Mouse (Mus musculus) olfactory bulb, adult 2 months (tissue): ENCODE data around the gene Nudcd3. TPM values are rescaled to one million over a fixed set of nuclear protein-coding genes. Genes with fewer than 3 reads are reported as not detected.

ENCODE experiments used
- H3K27ac ChIP-seq: fragments of 200-500 bp; 2 replicates; pipeline ENCODE4 v1.5.1; 2012; ENCODE audit warnings: low read depth, low read length; ENCODE audit not compliant: insufficient read depth
- H3K4me1 ChIP-seq: fragments of 200-500 bp; 2 replicates; pipeline ENCODE4 v1.6.1; 2012; ENCODE audit warnings: low read length; ENCODE audit not compliant: control insufficient read depth, insufficient read depth
- H3K4me3 ChIP-seq: fragments of 200-500 bp; 2 replicates; pipeline ENCODE4 v1.5.1; 2012; ENCODE audit warnings: mild to moderate bottlenecking, low read depth, low read length, moderate library complexity; ENCODE audit not compliant: insufficient read depth
- CTCF ChIP-seq: fragments of 200-500 bp; IDR thresholded peaks from 2 replicates; pipeline ENCODE4 v1.5.1; 2012; ENCODE audit warnings: low read depth, mild to moderate bottlenecking, low read length, moderate library complexity; ENCODE audit not compliant: insufficient read depth
- POLR2A ChIP-seq: fragments of 200-500 bp; IDR thresholded peaks from 2 replicates; pipeline ENCODE4 v1.6.1; 2012; ENCODE audit warnings: mild to moderate bottlenecking, low read depth, low read length, moderate library complexity; ENCODE audit not compliant: insufficient read depth
- WGBS: fragments of 180-500 bp; shearing (Covaris S2); methylation state at CpG from one replicate; pipeline ENCODE4 v1.1.7; 2018; 5-methylcytosine and 5-hydroxymethylcytosine counted together
- polyA plus RNA-seq: library from polyadenylated mRNA; stranded (reverse); fragments of >200 nt; gene quantifications from 2 replicates; pipeline ENCODE4 v1.2.4, GENCODE M21; 2012; ENCODE audit warnings: low replicate concordance; ENCODE audit not compliant: missing spikeins, insufficient read depth, insufficient read length

Gene Nudcd3
- polyA plus RNA-seq, 1 experiment = not detected

DNA sequence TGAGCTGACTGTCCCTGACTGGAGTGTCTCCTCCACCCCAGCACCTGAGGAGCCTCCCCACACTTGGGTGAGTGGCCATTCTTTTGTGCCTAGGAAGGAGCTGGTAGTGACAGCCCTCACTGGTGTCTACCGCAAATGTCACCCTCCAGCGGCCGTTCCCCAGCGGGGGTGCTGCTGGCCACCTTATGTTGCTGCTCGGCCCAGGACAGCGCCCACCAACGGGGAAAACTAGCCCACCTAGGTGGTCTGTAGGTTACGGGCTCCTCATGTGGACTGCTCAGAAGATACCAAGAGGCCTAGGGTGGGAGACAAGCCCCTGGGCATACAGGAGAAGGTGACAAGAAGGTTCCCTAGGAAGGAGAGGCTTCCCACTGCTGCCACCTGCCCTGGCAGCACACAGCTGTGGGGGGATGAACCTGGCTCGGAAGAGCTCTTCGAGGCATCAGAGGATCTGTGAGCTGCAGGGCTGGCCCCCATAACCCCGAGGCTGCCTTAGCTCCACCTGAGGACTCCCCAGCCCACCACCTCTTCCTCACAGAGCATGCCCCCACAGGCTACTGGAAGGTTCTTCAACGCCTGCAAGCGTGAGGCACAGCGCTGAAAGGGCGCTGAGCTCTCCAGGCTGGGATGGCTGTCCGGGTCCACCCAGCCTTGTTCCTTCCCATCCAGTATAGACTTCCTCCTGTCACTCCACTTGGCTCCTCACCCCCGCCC, 136.6 kb downstream of the Nudcd3 start:
- peak overlapping the region; percentile 96 for H3K27ac ChIP-seq
- peak overlapping the region; percentile 97 for H3K4me3 ChIP-seq
- 17% methylated on average over 17 of the region's 17 CpGs for WGBS
- H3K4me1 ChIP-seq = peaks cover 52% of the 10 kb centered on the region
- TF ChIP-seq POLR2A (no peak), CTCF (no peak)

DNA sequence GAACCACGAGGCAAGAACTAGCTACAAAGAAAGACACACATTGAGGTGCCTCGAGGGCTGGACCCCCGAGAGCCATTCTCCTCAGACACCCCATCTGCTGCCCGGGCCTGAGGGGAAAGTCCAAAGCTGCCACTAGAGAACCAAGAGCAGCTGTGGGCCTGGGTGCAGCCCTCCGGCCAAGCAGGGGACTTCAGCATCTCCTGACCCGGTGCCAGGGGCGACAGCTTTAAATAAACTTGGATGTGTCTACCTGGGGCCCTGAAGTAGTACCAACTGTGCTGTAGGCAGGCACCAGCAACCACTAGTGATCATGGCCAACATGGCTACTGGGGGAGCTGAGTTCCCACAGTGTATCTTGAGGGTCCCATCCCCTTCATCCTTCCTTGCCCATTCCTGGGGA, 137.2 kb downstream of the Nudcd3 start:
- peaks cover 50% of the 10 kb centered on the region for H3K4me1 ChIP-seq
- 41% methylated on average over 7 of the region's 7 CpGs for WGBS
- H3K27ac ChIP-seq = peak overlapping the region; percentile 96
- peak overlapping the region; percentile 97 for H3K4me3 ChIP-seq
- TF ChIP-seq POLR2A = no peak
- no peak for TF ChIP-seq CTCF

DNA sequence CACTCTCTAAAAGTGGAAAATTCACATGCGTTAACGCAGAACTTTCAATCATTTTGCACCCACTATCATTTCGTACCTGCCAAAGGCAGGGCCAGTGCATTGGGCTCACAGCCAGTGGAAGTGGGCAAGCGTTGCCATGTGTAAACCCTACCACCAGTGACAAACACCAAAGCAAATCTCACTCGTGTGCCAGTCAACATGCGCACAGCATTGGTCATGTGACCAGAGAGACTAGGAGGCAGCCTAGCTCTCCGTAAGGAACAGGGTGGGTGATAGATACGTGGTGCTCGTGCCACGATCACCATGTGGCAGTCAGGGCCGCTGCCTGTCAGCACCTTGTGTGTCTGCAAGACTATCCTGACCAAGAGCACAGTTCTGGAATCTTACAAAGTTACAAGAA, 137.9 kb downstream of the Nudcd3 start:
- H3K4me3 ChIP-seq = peak overlapping the region; percentile 24
- peaks cover 49% of the 10 kb centered on the region for H3K4me1 ChIP-seq
- TF ChIP-seq POLR2A (no peak), CTCF (no peak)
- H3K27ac ChIP-seq = 0 out of 2 replicates have a peak overlapping the region, but pooled peaks have one; percentile 0
- 39% methylated on average over 11 of the region's 11 CpGs for WGBS

DNA sequence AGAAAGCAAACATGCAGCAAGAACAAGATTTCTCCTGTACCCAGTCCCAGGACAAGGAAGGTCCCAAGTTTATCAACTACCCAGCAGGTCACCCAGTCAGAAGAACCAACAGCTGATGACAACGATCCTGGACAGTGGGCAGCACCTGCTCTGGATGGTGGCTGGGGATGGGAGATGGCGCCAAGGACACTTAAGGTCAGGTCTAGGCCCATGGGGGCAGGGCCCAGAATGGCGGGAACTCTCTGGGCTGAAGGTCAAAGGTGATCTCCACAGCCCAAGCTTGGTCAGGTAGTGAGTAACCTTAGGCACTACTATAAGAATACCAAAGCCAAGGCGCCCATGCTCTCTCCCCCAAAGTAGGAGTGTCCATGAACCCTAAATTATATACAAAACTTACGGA, 138.3 kb downstream of the Nudcd3 start:
- peaks cover 45% of the 10 kb centered on the region for H3K4me1 ChIP-seq
- TF ChIP-seq CTCF (no peak), POLR2A (no peak)
- H3K27ac ChIP-seq = no peak overlapping the region
- peak overlapping the region; percentile 33 for H3K4me3 ChIP-seq
- WGBS = 54% methylated on average over 5 of the region's 5 CpGs

DNA sequence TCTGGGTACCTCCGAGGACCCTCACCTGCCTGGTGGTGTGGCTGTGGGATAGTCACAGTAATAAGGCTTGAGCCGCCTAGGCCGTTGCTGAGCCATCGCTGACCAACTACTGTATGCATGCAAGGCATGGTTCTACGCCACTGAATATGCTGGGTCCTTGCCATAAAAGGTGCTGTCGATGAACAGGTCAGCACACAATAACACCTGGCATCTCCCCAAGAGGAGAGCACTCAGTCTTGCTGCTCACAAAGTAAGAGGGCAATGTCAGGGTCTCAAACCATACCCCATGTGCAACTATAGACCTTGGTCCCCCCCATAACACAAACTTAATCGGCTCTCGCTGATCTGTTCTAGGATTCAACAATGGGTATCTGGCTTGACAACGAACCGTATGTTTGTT, 141.1 kb downstream of the Nudcd3 start:
- no peak overlapping the region for H3K27ac ChIP-seq
- H3K4me3 ChIP-seq = 0 out of 2 replicates have a peak overlapping the region, but pooled peaks have one; percentile 3
- no peak for TF ChIP-seq POLR2A
- no peak for TF ChIP-seq CTCF
- 69% methylated on average over 10 of the region's 10 CpGs for WGBS
- peaks cover 40% of the 10 kb centered on the region for H3K4me1 ChIP-seq

Other genes with a start within 250 kb of the Nudcd3 start
- not detected in 2 replicates for gene Ykt6, start 244.7 kb downstream of the Nudcd3 start, polyA plus RNA-seq
- 150 and 183 TPM in 2 replicates for gene Camk2b, start 134.1 kb downstream of the Nudcd3 start, polyA plus RNA-seq
- gene A730071L15Rik, start 386 bp downstream of the Nudcd3 start, polyA plus RNA-seq = not detected in 2 replicates
- not detected in 2 replicates for gene Npc1l1, start 29.7 kb upstream of the Nudcd3 start, polyA plus RNA-seq
- gene Ddx56, start 67.4 kb upstream of the Nudcd3 start, polyA plus RNA-seq = not detected in 2 replicates
- gene Tmed4, start 74.5 kb upstream of the Nudcd3 start, polyA plus RNA-seq = not detected in 2 replicates
- gene Ogdh, start 91.2 kb upstream of the Nudcd3 start, polyA plus RNA-seq = 123 and 426 TPM in 2 replicates
- gene Zmiz2, start 188.7 kb upstream of the Nudcd3 start, polyA plus RNA-seq = not detected in 2 replicates
- 1,597 TPM in 1 of 2 replicates, not detected in the other for gene Ppia, start 215.0 kb upstream of the Nudcd3 start, polyA plus RNA-seq
- not detected in 2 replicates for gene H2afv, start 244.0 kb upstream of the Nudcd3 start, polyA plus RNA-seq